Mouse (Mus musculus) heart, embryonic 13.5 days (tissue): ENCODE data around the gene Cited4. TPM values are rescaled to one million over a fixed set of nuclear protein-coding genes. Genes with fewer than 3 reads are reported as not detected.

ENCODE experiments used
- ATAC-seq: fragments of 200-750 bp; cut with Nextera tagmentation; 2 replicates; pipeline ENCODE4 v1.8.0; 2017; ENCODE audit warnings: moderate TSS enrichment; ENCODE audit not compliant: insufficient number of reproducible peaks, low FRiP score, low TSS enrichment; ENCODE audit errors: extremely low read depth
- H3K27ac ChIP-seq: fragments of 300-500 bp; sonication (generic); replicated peaks from 2 replicates; pipeline ENCODE4 v1.5.1; 2015; ENCODE audit warnings: moderate library complexity, mild to moderate bottlenecking, inconsistent platforms
- H3K27me3 ChIP-seq: fragments of 300-500 bp; sonication (generic); replicated peaks from 2 replicates; pipeline ENCODE4 v1.6.1; 2015; ENCODE audit warnings: mild to moderate bottlenecking, inconsistent platforms
- H3K36me3 ChIP-seq: fragments of 300-500 bp; sonication (generic); 2 replicates; pipeline ENCODE4 v1.6.1; 2015; ENCODE audit warnings: mild to moderate bottlenecking, inconsistent platforms
- H3K4me1 ChIP-seq: fragments of 300-500 bp; sonication (generic); 2 replicates; pipeline ENCODE4 v1.6.1; 2015; ENCODE audit warnings: inconsistent platforms
- H3K4me2 ChIP-seq: fragments of 300-500 bp; sonication (generic); 2 replicates; pipeline ENCODE4 v1.6.1; 2015; ENCODE audit warnings: inconsistent platforms, mild to moderate bottlenecking, moderate library complexity
- H3K4me3 ChIP-seq: fragments of 300-500 bp; sonication (generic); 2 replicates; pipeline ENCODE4 v1.5.1; 2015; ENCODE audit warnings: moderate library complexity, mild to moderate bottlenecking, inconsistent platforms
- H3K9ac ChIP-seq: fragments of 300-500 bp; sonication (generic); 2 replicates; pipeline ENCODE4 v1.6.1; 2015; ENCODE audit warnings: inconsistent platforms, mild to moderate bottlenecking, moderate library complexity
- H3K9me3 ChIP-seq: fragments of 300-500 bp; sonication (generic); 2 replicates; pipeline ENCODE4 v1.6.1; 2016; ENCODE audit warnings: inconsistent platforms
- WGBS: fragments of 180-500 bp; shearing (Covaris S2); methylation state at CpG from one replicate; pipeline ENCODE4 v1.1.7; 2015; ENCODE audit warnings: mixed read lengths; 5-methylcytosine and 5-hydroxymethylcytosine counted together
- polyA plus RNA-seq: library from polyadenylated mRNA; unstranded; fragments of >200 nt; fragmentation: Nextera tagmentation; extraction: Ambion mirVana; gene quantifications from 2 replicates; pipeline ENCODE4 v1.2.1, GENCODE M21; 2015

Cited4 gene
- polyA plus RNA-seq, 1 experiment from 2014 or later: 21.8 TPM

GRCm38 (mm10) chr4:120680953-120681352 lies 14.6 kb downstream of the Cited4 start:
- 51% methylated on average over 7 of the region's 7 CpGs for WGBS
- no peaks in the 10 kb centered on the region for H3K9me3 ChIP-seq
- H3K4me1 ChIP-seq: 0 out of 2 replicates have a peak, but pooled peaks cover 5% of the 10 kb centered on the region
- ATAC-seq: no peak
- no peaks in the 10 kb centered on the region for H3K36me3 ChIP-seq
- no peaks in the 10 kb centered on the region for H3K27me3 ChIP-seq
- H3K9ac ChIP-seq: no peak overlapping the region
- H3K27ac ChIP-seq: no peak overlapping the region
- no peak overlapping the region for H3K4me3 ChIP-seq
- H3K4me2 ChIP-seq: no peak overlapping the region

GRCm38 (mm10) chr4:120682168-120682567 lies 15.8 kb downstream of the Cited4 start:
- Histone ChIP-seq H3K27ac (no peak overlapping the region), H3K4me1 (0 out of 2 replicates have a peak, but pooled peaks cover 9% of the 10 kb centered on the region), H3K27me3 (no peaks in the 10 kb centered on the region), H3K9ac (no peak overlapping the region), H3K4me3 (no peak overlapping the region), H3K4me2 (peak overlapping the region; percentile 40; the same call in 1 of the 2 replicates), H3K36me3 (no peaks in the 10 kb centered on the region), H3K9me3 (no peaks in the 10 kb centered on the region)
- WGBS: 31% methylated on average over 10 of the region's 10 CpGs
- no peak for ATAC-seq

GRCm38 (mm10) chr4:120683278-120683997 lies 17.1 kb downstream of the Cited4 start:
- Histone ChIP-seq H3K27me3 (no peaks in the 10 kb centered on the region), H3K27ac (no peak overlapping the region), H3K9me3 (no peaks in the 10 kb centered on the region), H3K4me1 (0 out of 2 replicates have a peak, but pooled peaks cover 4% of the 10 kb centered on the region), H3K9ac (no peak overlapping the region), H3K36me3 (no peaks in the 10 kb centered on the region), H3K4me2 (no peak overlapping the region), H3K4me3 (no peak overlapping the region)
- ATAC-seq: no peak
- WGBS: 47% methylated on average over 9 of the region's 9 CpGs

- no peak overlapping the region for H3K9ac ChIP-seq
- H3K4me3 ChIP-seq: no peak overlapping the region
Observed at GRCm38 (mm10) chr4:120687282-120687681, 20.9 kb downstream of the Cited4 start.

GRCm38 (mm10) chr4:120689317-120689716 lies 22.9 kb downstream of the Cited4 start:
- no peak overlapping the region for H3K4me3 ChIP-seq
- 60% methylated on average over 6 of the region's 6 CpGs for WGBS
- ATAC-seq: no peak
- peaks cover 16% of the 10 kb centered on the region for H3K27me3 ChIP-seq
- H3K27ac ChIP-seq: no peak overlapping the region
- H3K9ac ChIP-seq: no peak overlapping the region
- no peaks in the 10 kb centered on the region for H3K36me3 ChIP-seq
- H3K9me3 ChIP-seq: no peaks in the 10 kb centered on the region
- 0 out of 2 replicates have a peak, but pooled peaks cover 4% of the 10 kb centered on the region for H3K4me1 ChIP-seq
- H3K4me2 ChIP-seq: no peak overlapping the region

More at GRCm38 (mm10) chr4:120687282-120687681, 20.9 kb downstream of the Cited4 start:
- 68% methylated on average over 6 of the region's 6 CpGs for WGBS
- Histone ChIP-seq H3K36me3 (no peaks in the 10 kb centered on the region), H3K4me2 (no peak overlapping the region), H3K27me3 (no peaks in the 10 kb centered on the region), H3K27ac (no peak overlapping the region), H3K9me3 (no peaks in the 10 kb centered on the region), H3K4me1 (0 out of 2 replicates have a peak, but pooled peaks cover 4% of the 10 kb centered on the region)
- ATAC-seq: no peak

DNA sequence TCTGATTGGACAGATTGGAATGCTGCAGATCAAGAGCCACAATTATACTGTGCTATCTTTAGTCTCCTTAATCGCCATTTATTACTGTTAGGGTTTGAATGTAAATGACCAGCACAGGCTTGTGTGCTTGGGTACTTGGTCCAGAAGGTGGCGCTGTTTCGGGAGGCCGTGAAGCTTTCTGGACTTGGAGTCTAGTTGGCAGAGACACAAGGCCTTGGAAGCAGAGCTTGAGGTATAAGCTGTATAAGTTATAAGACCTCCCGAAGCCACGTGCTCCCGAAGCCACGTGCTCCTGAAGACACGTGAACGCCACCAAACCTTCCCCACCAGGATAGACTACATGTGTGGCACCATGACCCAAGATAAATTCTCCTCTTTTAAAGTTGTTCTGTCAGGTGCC lies 26.3 kb downstream of the Cited4 start:
- WGBS: 39% methylated on average over 10 of the region's 10 CpGs
- no peak overlapping the region for H3K4me3 ChIP-seq
- H3K4me2 ChIP-seq: no peak overlapping the region
- H3K9me3 ChIP-seq: no peaks in the 10 kb centered on the region
- H3K9ac ChIP-seq: no peak overlapping the region
- peaks cover 50% of the 10 kb centered on the region for H3K27me3 ChIP-seq
- no peaks in the 10 kb centered on the region for H3K36me3 ChIP-seq
- no peak for ATAC-seq
- peaks cover under 1% of the 10 kb centered on the region; the same call in 1 of the 2 replicates for H3K4me1 ChIP-seq
- no peak overlapping the region for H3K27ac ChIP-seq

DNA sequence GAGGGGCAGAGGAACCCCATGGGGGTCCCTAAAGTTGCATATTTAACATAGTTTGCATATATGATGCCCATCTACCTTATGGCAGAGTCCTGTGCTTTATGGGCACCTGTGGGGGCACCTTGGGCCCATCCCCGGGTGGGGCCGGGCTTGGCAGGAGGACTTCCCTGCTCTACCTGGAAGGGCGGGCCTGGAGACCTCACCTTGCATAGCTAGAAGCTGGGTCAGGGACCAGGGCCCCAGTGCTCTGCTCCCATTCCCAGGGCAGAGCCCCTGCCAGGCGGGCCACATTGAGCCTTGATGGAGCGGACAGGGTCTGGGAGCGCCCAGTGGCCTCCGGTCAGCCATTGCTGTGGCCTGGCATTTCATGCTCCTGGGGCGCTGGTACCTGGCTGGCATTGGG lies 31.0 kb downstream of the Cited4 start:
- no peak overlapping the region for H3K4me3 ChIP-seq
- no peak overlapping the region for H3K27ac ChIP-seq
- no peaks in the 10 kb centered on the region for H3K9me3 ChIP-seq
- no peaks in the 10 kb centered on the region for H3K36me3 ChIP-seq
- 89% methylated on average over 8 of the region's 8 CpGs for WGBS
- H3K4me1 ChIP-seq: peaks cover 8% of the 10 kb centered on the region; the same call in 1 of the 2 replicates
- no peak overlapping the region for H3K4me2 ChIP-seq
- H3K9ac ChIP-seq: no peak overlapping the region
- ATAC-seq: no peak
- H3K27me3 ChIP-seq: peaks cover 95% of the 10 kb centered on the region

GRCm38 (mm10) chr4:120697799-120698484 lies 31.6 kb downstream of the Cited4 start:
- Histone ChIP-seq H3K4me2 (peak overlapping the region; percentile 48), H3K9ac (no peak overlapping the region), H3K36me3 (no peaks in the 10 kb centered on the region), H3K27ac (no peak overlapping the region), H3K9me3 (no peaks in the 10 kb centered on the region), H3K4me1 (peaks cover 8% of the 10 kb centered on the region; the same call in 1 of the 2 replicates), H3K27me3 (peaks cover 98% of the 10 kb centered on the region), H3K4me3 (peak overlapping the region; percentile 25)
- no peak for ATAC-seq
- WGBS: 14% methylated on average over 33 of the region's 35 CpGs

GRCm38 (mm10) chr4:120701180-120701579 lies 34.8 kb downstream of the Cited4 start:
- Histone ChIP-seq H3K36me3 (no peaks in the 10 kb centered on the region), H3K4me2 (no peak overlapping the region), H3K4me1 (peaks cover 24% of the 10 kb centered on the region), H3K27ac (no peak overlapping the region), H3K9ac (no peak overlapping the region), H3K9me3 (no peaks in the 10 kb centered on the region), H3K27me3 (peaks cover 88% of the 10 kb centered on the region), H3K4me3 (no peak overlapping the region)
- WGBS: 80% methylated on average over 3 of the region's 3 CpGs
- no peak for ATAC-seq

DNA sequence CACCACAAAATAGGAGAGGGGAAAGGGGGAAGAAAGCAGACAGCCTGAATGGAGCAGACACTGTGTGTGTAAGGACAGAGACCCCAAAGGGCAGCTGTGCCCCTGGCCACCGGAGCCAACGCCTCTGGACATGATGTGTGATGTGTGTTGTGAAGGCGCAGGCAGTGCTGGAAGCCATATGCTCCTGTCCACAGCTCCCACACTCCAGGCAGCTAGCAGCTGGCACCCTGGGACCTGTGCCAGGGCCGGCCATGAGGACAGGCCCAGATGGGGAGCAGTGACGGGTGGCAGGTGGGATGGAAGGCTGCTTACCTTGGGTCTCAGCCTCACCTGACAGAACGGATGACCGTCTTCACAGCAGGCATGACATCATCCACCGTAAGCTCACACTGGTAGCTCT lies 35.7 kb downstream of the Cited4 start:
- no peaks in the 10 kb centered on the region for H3K9me3 ChIP-seq
- 73% methylated on average over 8 of the region's 8 CpGs for WGBS

DNA sequence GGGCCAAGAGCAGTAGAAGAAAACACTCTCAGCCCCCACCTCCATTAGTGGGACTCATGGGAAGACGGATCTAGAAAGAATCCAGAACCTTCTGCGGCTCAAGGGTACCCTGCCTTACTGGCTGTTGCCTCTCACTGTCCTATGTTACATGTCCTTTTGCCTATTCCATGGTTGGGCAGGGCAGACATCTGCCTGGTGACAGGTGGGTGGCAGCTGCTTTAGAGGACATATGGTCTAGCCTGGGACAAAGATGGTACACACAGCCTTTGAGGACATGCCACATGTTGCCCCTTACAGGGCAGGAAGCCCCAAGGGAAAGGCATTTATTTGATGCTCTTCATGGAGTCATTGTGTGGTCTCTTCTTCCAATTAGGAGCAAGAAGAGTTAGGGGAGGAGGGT lies 36.1 kb downstream of the Cited4 start:
- H3K27me3 ChIP-seq: peaks cover 77% of the 10 kb centered on the region
- 94% methylated on average over 2 of the region's 2 CpGs for WGBS
- peaks cover 24% of the 10 kb centered on the region for H3K4me1 ChIP-seq
- no peak for ATAC-seq
- H3K9ac ChIP-seq: no peak overlapping the region
- no peaks in the 10 kb centered on the region for H3K9me3 ChIP-seq
- H3K27ac ChIP-seq: no peak overlapping the region
- H3K36me3 ChIP-seq: no peaks in the 10 kb centered on the region
- H3K4me2 ChIP-seq: no peak overlapping the region
- H3K4me3 ChIP-seq: no peak overlapping the region

More for the DNA sequence above, 35.7 kb downstream of the Cited4 start:
- no peak for ATAC-seq
- Histone ChIP-seq H3K27me3 (peaks cover 80% of the 10 kb centered on the region), H3K27ac (no peak overlapping the region), H3K4me2 (no peak overlapping the region), H3K4me1 (peaks cover 24% of the 10 kb centered on the region), H3K9ac (no peak overlapping the region), H3K36me3 (no peaks in the 10 kb centered on the region), H3K4me3 (no peak overlapping the region)
